Mouse (Mus musculus) bone marrow macrophage, adult 2 months (primary cell): ENCODE data around the gene Smc4.

ENCODE experiments used
- CTCF ChIP-seq: IDR thresholded peaks from 2 replicates; pipeline ENCODE4 v1.5.1; 2012; ENCODE audit warnings: low read depth, mild to moderate bottlenecking, low read length, moderate library complexity
- POLR2A ChIP-seq: IDR thresholded peaks from 2 replicates; pipeline ENCODE4 v1.6.1; 2012; ENCODE audit warnings: mild to moderate bottlenecking, low read depth, low read length, borderline replicate concordance

GRCm38 (mm10) chr3:69055871-69056270, 51.3 kb downstream of the Smc4 start:
- no peak for TF ChIP-seq CTCF
- TF ChIP-seq POLR2A, result no peak
